Mouse (Mus musculus) brain, embryonic 14.5 days (tissue): ENCODE results near the gene Gm45713.

Experiments
- CTCF ChIP-seq: fragments of 200-500 bp; IDR thresholded peaks from 2 replicates; pipeline ENCODE4 v1.5.1; 2012; ENCODE audit warnings: inconsistent platforms, mild to moderate bottlenecking, moderate library complexity, borderline replicate concordance; ENCODE audit not compliant: insufficient read depth, insufficient read length; ENCODE audit errors: extremely low read depth
- POLR2A ChIP-seq: fragments of 200-500 bp; IDR thresholded peaks from 2 replicates; pipeline ENCODE4 v1.6.1; 2012; ENCODE audit warnings: mild to moderate bottlenecking, inconsistent platforms, borderline replicate concordance; ENCODE audit not compliant: poor library complexity, insufficient read depth, insufficient read length, severe bottlenecking; ENCODE audit errors: extremely low read depth

DNA sequence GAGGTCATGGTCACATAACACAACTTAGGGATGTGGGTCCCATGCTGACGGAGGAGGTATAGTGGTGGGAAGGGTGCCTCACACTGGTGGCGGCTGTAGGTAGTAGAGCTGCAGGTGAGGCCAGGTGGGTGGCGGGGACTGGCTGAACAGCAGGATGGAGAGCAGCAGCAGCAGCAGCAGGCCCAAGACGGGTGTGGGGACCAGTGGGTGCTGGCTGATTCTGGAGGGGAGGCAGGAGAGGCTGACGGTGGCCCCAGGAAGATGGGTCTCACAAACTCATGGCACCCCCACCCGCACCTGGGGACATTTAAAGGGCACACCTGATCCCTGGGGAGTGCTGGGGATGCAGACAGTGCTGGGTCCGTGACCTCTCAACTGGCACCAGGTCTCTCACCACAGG, 47.6 kb upstream of the Gm45713 start:
- TF ChIP-seq CTCF (no peak), POLR2A (no peak)
